Mouse (Mus musculus): Measurements from ENCODE around the gene Snx14. TPM values are rescaled to one million over a fixed set of nuclear protein-coding genes. Genes with fewer than 3 reads are reported as not detected.

Snx14 gene
- 10 to 100 TPM; 16.6 to 19.5 TPM for total RNA-seq (2023)

DNA sequence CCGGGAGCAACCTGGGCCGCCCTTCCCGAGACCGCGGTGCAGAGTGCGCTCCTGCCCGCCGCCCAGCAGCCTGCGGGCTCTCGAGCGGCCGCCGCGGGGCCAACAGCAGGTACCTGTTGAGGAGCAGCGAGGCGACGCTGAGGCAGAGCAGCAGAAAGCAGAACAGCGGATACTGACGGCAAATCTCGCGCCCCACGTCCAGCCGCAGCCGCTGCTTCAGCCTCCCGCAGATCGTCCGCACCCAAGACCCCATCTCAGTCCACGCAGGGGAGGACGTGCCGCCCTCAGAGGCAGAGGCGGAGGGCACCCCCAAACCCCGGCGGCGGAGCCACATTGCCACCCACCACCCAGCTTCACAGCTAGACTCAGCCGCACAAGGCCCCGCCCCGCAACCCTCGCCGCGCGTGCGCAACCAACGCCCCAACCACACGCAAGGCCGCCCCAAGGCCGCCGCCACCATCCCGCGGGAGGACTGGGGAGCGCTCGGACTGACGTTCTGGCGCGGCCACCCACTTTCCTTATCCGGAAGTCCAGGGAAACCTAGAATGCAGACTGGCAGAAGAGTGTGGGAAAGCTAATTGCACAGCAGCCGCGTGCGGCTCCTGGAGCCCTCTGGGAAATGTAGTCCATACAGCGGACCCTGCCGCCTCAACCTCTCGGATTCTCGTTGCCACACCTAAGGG, at the start of gene Snx14:
Gene Snx14 (minus strand): TSS at position 404 of the 683 bp plus-strand sequence.

DNA sequence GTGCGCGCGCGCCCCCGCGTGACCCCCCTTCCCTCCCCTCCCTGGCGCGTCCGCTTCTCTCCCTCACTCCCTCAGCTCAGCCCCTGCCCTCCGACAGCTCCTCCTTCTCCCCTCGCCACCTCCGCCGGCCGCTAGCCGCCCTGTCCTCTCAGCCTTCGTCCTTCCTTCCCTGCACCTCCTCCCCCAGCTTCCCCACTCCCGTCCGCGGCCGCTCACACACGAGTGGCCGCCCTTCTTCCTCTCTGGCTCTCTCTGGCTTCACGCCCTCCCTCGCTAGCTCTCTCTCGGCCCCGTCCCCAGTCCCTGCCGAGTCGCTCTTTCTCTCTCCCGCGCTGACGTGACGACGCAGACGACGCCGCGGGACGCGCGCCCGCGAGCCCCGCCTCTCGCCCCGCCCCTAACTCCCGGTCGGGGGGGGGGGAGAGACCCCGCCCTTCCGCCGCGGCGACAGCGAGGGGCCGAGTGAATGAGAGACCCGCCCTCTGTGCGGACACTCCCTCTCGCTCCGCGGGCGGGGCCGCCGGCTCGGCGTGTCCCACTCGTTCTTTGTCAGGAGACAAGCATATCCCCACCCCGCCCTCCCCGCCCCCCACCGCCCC, 43.6 kb upstream of the Snx14 start, which contains the start of gene Syncrip:
Gene Syncrip (minus strand): TSS at position 345 of the 599 bp plus-strand sequence.

DNA sequence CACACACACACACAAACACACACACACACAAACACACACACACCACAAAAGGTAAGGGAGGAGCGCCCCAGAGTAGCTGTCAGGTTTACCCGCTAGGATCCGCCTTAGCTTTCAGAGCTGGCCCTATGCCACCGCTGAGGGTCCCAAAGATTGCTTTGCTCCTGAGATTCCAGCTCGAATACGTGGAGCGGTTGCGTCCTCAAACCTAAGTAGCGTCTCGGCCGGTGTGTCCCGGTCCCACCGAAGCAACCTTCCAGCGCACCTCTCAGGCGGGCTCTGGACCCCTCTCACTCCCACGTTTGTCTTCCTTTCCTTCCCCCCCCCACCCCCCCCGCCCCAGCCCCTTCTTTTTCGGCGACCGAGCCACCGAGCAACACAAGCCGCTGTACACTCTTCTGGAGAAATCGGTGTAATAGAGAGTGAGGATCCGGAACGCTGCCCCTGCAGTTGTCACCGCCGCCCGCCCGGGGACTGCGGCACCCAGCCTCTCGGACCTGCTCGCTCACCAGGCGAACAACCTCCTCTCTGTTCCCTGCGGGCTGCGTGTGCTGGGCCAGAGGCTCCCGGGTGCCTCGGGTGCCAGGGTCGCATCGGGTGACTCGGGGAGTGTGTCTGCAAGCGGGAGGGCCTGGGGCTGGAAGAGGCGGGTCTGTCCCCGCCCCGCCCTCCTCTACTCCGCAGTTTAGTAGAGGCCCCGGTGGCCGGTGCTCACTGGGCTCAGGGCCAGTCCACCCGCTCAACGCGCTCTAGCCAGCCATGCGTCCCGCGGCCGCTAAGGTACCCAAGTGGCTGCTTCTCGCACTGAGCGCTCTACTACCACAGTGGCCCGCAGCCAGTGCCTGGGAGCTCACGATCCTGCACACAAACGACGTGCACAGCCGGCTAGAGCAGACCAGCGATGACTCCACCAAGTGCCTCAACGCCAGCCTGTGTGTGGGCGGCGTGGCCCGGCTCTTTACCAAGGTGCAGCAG, 111.5 kb downstream of the Snx14 start, which contains the start of gene Nt5e:
Gene Nt5e (plus strand): TSS at position 268 of the 972 bp plus-strand sequence.

Other genes with a start within 250 kb of the Snx14 start
- gene Nt5e, start 111.8 kb downstream of the Snx14 start, total RNA-seq (2023), result 10 to 100 TPM; 66.2 to 84.7 TPM
- gene Gm20537, start 17.7 kb upstream of the Snx14 start, total RNA-seq (2023), result under 1 TPM in 1 of 2 experiments, not detected in 1; 0.77 TPM
- gene Syncrip, start 43.6 kb upstream of the Snx14 start, total RNA-seq (2023), result 10 to 100 TPM; 55.1 to 64.4 TPM
- gene Zfp949, start 109.1 kb upstream of the Snx14 start, total RNA-seq (2023), result 10 to 100 TPM in 1 of 2 experiments, 1 to 10 TPM in 1; 7.1 to 10.4 TPM
- gene Trim43a, start 141.9 kb upstream of the Snx14 start, total RNA-seq (2023), result not detected

All from neutrophil, adult 59 days (primary cell).